Mouse (Mus musculus) layer of hippocampus, postnatal 14 days (tissue): ENCODE measurements around the gene Epas1. TPM values are rescaled to one million over a fixed set of nuclear protein-coding genes. Genes with fewer than 3 reads are reported as not detected.

Experiments
- DNase-seq, 2 experiments: peaks; one replicate each; pipeline ENCODE4 v3.0.0; 2021 to 2022; ENCODE audit warnings: low spot score in 2 of 2, mixed read lengths in 1 of 2
- total RNA-seq, 2 experiments: library from RNA; stranded (reverse); gene quantifications; 2 replicates each; pipeline ENCODE4 v1.2.3; 2021

Gene Epas1
- total RNA-seq, 2 experiments from 2014 or later = 105 to 106 TPM

DNA sequence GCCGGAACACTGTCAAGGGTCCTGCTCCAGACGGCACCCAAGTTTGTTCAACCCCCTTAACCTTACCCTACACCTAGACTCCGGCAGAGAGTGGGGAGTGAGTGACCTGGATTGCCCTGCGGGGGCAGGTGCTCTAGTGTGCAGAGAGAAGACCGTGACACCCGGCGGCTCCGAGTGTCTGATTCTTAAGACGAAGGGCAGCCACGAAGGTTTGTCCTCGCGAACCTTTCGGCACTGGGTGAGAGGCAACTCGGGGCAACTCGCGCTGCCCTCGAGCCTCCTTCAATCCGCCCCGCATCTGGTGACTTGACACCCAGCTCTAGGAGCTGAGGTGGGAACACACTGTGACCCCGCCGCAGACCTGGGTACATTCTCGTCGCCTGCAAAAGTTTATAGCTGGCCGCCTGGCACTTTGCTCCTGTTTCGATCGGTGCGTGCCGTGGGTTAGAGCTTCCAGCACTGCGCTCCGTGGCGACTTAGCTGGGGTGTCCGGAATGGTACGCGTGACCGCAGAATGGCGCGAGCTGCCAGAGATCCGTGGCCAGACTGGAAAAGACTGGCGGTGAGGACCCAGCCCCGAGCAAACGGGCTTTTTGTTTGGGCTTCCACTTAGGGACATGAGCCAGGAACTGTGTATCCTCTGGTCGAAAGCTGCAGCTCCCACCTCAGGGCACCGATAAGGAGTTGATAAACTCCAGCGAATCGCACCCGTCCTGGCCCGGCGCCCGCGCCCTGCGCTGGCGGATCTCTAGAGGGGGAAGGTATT is 1.5 kb downstream of the Epas1 start:
- no peak for DNase-seq

- no peak for DNase-seq
Measured at GRCm38 (mm10) chr17:86755581-86756195, 2.2 kb downstream of the Epas1 start.

DNA sequence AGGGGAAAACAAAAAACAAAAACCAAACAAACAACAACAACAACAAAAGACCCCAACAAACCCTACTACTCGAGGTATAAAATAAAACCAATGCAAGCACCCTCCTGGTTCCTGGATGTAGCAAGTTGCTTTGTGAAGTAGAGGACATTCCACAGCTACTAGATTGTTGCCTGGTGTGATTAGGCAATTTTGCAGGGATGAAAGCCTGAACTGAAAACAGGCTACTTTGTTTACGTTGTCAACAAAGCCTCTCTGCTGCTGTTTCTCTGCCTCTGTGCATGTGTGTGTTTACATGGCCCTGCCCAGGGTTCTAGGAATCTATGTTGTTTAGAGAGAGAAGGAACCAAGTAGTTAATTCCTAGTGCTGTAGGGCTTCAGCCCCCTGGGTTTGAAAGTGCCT is 4.1 kb downstream of the Epas1 start:
- DNase-seq = no peak

DNA sequence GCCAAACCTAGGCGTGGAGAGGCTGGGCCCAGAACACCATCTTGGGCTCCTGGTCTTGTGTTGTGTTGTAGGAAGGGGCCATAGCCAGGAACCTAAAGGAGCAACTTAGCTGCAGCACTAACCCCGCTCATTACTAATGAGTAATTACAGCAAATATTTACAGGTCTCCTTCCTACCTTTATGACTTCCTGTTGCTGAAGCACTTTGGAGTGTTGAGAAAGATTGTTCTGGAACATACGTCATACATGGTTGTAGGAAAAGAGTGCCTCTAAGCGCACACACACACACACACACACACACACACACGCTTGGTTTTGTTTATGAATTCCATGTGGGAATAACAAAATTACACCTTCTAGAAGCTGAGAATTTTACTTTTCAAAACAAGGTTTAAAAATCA is 8.4 kb downstream of the Epas1 start:
- DNase-seq = no peak

- DNase-seq = no peak
Measured at GRCm38 (mm10) chr17:86762479-86763242, 9.2 kb downstream of the Epas1 start.

- no peak for DNase-seq
Measured at GRCm38 (mm10) chr17:86765762-86766404, 12.4 kb downstream of the Epas1 start.

DNA sequence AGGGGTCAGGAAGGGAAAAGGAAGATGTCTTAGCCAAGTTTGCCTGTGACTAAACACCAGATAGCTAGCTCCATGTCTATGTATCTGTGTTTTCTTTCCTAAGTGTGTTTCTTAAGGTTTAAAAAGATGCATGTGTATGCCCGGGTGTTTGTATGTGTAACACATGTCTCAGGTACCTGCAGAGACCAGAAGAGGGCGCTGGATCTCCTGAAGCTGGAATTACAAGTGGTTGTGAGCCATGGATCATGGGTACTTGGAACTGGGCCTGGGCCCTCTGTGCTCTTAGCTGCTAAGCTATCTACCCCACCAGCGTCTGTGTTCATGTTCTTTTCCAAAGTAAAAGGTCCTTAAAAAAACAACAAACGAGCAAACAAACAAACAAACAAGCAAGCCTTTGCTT is 12.9 kb downstream of the Epas1 start:
- DNase-seq = no peak

DNA sequence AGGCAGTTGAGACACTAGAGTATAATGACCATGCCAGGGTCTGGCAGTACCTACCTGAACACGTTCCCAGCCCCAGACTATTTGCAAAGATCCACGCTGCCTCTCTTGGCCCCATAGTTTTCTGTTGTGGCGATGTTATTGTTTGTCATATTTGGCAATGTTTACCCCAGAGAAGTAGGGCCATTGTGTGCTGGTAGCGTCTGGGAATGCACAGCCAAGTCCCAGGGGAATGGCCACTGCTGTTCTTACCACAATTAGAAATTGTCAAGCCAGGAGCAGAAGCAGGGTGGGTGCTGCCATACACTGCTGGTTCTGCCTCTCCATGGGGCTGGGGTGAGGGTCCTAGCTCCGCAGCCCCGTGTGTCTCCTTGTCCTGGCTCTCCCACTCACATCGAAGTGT is 15.1 kb downstream of the Epas1 start:
- no peak for DNase-seq

DNA sequence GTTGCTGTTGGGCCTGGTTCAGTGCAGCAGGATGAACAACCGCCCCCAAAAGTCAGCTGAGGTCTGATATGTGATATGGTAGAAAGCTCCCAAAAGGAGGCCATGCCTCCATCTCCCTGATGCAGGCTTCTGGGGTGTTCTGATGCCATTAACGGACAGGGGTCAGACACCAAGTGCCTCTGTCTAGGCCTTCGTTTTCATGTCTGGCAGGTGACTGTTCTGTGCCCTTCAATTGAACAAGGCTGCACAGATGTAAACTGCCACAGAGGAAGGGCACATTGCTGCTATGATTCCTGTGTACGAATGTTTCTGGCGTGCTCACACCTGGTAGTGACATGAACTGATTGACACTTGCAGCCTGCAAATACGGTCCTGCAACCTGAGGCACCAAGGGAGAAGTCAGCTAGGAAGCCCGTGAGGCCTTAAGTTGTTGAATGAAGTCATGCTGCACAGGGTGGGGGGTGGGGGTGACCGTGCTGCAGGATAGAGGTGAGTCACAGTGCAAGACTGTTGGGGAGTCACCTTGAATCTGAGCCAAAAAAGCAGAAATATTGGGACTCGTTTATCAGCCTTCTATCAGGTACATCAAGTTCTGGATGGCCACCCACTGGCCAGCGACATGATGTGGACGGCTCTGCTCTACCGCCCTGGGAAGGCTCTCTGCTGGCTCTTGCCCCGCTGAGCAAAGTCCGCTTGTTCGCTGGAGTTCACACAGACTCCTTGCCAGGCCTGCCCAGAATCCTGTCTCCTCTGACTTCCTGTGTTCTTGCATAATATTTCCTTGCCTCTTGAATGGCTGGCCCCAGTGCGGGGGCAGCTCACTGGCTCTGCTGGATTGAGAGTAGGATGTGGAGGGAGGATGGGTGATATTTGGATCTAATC is 16.1 kb downstream of the Epas1 start:
- peak in 1 of 2 experiments; percentile 53 for DNase-seq

DNA sequence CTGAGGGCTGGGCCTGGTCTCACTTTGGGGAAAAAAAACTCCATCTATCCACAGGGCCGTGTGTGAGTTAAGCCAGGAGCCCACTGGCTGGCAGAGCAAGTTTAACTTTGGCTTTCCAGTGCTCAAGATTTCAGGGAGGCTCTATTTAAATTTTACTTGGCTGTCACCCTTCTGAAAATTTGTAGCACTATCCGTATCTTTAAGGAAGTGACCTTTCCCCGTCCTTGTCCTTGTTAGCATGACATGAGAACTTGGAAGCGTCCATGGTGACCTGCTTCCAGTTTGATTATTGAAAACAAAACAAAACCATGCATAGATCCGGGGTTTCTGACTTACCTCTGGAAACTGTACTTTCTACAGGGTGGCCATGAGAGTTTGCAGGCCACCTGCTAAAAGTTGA is 17.3 kb downstream of the Epas1 start:
- no peak for DNase-seq

DNA sequence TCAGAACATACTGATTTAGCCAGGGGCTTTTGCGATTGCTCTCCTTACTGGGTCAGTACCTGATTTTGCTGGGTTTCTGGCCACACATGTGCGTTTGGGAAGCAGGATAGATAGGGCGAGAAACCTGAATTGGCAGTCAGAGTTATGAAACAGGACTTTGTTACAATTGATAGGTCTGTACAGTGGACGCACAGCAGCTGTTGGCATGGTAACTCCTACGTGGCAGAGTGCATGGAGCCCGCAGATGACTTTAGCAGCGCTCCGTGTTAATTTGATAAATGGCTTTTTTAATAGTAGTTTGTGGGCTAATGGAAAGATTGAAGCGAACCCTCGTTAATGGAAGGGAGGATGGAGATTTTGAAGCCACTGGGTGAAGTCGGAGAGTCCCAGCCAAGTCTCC is 18.5 kb downstream of the Epas1 start:
- no peak for DNase-seq

DNA sequence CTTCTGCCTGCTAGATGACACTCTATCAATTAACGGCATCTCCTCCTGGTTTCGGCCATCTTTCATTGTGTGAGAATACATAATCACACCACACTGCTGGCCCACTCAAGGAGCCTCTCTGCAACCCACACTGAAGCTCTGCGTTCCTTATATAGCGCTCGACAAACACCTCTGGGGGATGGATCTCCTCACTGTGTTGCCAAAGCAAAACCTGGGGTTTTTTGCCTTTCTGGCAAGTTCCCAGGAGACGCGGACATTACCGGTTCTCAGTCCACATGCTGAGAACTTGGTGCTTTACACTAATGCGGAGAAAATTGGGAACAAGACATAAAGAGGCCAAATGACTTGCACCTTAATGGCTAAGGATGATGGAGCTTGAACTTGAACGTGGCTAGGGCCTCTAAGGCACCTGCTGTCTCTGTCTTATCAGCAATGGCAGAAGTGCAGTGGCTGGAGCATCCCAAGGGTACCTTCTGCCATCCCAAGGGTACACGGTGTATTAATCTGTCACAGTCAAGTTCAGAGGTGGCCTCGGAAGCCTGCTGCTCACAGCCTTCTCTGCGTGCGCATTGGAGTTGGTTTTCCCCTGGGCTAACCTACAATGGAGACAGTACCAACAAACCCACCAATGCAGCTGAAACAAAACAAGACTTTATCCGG is 19.6 kb downstream of the Epas1 start:
- no peak for DNase-seq

- DNase-seq = no peak
Measured at GRCm38 (mm10) chr17:86776538-86776937, 23.0 kb downstream of the Epas1 start.

DNA sequence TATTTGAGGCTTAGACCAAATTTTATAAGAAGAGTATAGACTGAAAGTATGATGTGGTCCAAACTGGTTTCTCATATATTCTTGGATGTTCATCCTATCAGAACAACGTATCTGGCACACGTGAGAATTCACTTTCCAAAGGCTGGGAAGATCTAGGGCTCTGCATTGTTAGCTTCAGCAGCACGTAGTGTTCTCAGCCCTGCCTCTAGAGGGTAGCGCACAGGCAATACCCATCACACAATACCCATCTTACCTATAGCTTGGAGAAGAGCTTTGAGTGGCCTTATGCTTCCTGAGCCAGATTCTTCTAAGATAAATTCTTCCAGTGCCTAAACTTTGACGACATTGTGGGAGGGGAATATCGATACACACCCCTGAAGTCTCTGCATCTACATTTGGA is 24.6 kb downstream of the Epas1 start:
- no peak for DNase-seq

- no peak for DNase-seq
Measured at GRCm38 (mm10) chr17:86779191-86780130, 26.0 kb downstream of the Epas1 start.

DNA sequence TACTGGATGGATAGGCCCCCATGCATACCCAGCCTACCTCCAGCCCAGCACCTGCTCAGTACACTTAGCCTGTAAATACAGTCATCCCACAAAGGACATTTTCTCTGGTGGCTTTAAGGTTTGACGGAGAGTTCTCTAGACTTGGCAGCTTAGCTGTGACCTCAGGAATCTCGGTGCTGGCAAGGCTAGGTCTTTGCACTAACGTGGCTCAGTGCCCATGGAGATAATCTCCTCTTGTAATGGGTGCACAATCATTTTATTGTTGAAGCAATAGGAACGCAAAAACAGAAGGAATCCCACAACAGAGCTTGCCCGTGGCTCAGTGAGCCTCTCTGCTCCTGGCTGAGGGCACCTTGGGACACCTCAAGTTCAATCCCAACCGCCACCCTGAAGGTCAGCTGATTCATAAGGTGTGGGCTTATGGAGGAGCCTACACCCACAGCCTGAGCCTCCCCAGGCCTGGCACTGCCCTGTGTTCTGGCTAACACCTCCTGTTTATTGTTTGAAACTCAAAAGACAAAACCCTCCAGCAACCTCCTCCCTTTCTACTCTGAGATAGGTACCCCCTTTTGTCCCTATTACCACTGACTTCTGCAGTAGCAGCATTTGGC is 27.3 kb downstream of the Epas1 start:
- no peak for DNase-seq

GRCm38 (mm10) chr17:86781755-86782400 is 28.4 kb downstream of the Epas1 start:
- no peak for DNase-seq

GRCm38 (mm10) chr17:86784405-86784977 is 31.0 kb downstream of the Epas1 start:
- DNase-seq = no peak
